Mouse (Mus musculus): ENCODE measurements around the gene Clec4n.
"Not testable (repeated sequence)": the region's sequence is repeated elsewhere in the genome, so short reads cannot be mapped to it uniquely, and the experiment has no call there.

Clec4n gene

GRCm38 (mm10) chr6:123229644-123230043, at the start of gene Clec4n:
Gene Clec4n, plus strand, starts transcription at chr6:123229843.
- no peak for DNase-seq (ENCODE audit: low spot score)

- not testable (repeated sequence) for DNase-seq (ENCODE audit: low spot score)
These were observed 44.8 kb upstream of the Clec4n start for GRCm38 (mm10) chr6:123184862-123185261.

GRCm38 (mm10) chr6:123207187-123208076, 22.2 kb upstream of the Clec4n start:
- no peak for DNase-seq (ENCODE audit: low spot score)

GRCm38 (mm10) chr6:123208077-123208439, 21.6 kb upstream of the Clec4n start:
- DNase-seq (ENCODE audit: low spot score) = not testable (repeated sequence)

GRCm38 (mm10) chr6:123211726-123212125, 17.9 kb upstream of the Clec4n start:
- no peak for DNase-seq (ENCODE audit: low spot score)

- no peak for DNase-seq (ENCODE audit: low spot score)
These were observed 2.0 kb upstream of the Clec4n start for GRCm38 (mm10) chr6:123227519-123228166.

- DNase-seq (ENCODE audit: low spot score) = no peak
These were observed 1.5 kb downstream of the Clec4n start for GRCm38 (mm10) chr6:123231149-123231548.

GRCm38 (mm10) chr6:123237582-123237981, 7.9 kb downstream of the Clec4n start:
- DNase-seq (ENCODE audit: low spot score) = no peak

GRCm38 (mm10) chr6:123244201-123244600, 14.6 kb downstream of the Clec4n start:
- DNase-seq (ENCODE audit: low spot score) = no peak

GRCm38 (mm10) chr6:123248862-123249261, 19.2 kb downstream of the Clec4n start:
- not testable (repeated sequence) for DNase-seq (ENCODE audit: low spot score)

GRCm38 (mm10) chr6:123252735-123253134, 23.1 kb downstream of the Clec4n start:
- no peak for DNase-seq (ENCODE audit: low spot score)

GRCm38 (mm10) chr6:123258946-123259345, 29.3 kb downstream of the Clec4n start:
- DNase-seq (ENCODE audit: low spot score) = no peak

GRCm38 (mm10) chr6:123259889-123260603, 30.4 kb downstream of the Clec4n start:
- DNase-seq (ENCODE audit: low spot score) = no peak

- no peak for DNase-seq (ENCODE audit: low spot score)
These were observed 31.2 kb downstream of the Clec4n start for GRCm38 (mm10) chr6:123260868-123261267.

GRCm38 (mm10) chr6:123261555-123262161, 32.0 kb downstream of the Clec4n start, which contains the start of gene Clec4d:
Gene Clec4d, plus strand, starts transcription at chr6:123262111.
- DNase-seq (ENCODE audit: low spot score) = no peak

GRCm38 (mm10) chr6:123264194-123264593, 34.6 kb downstream of the Clec4n start:
- DNase-seq (ENCODE audit: low spot score) = no peak

- DNase-seq (ENCODE audit: low spot score) = no peak
These were observed 36.2 kb downstream of the Clec4n start for GRCm38 (mm10) chr6:123265809-123266208.

GRCm38 (mm10) chr6:123266945-123267344, 37.3 kb downstream of the Clec4n start:
- no peak for DNase-seq (ENCODE audit: low spot score)

GRCm38 (mm10) chr6:123279443-123279842, 49.8 kb downstream of the Clec4n start:
- DNase-seq (ENCODE audit: low spot score) = no peak

- DNase-seq (ENCODE audit: low spot score) = no peak
These were observed 56.7 kb downstream of the Clec4n start for GRCm38 (mm10) chr6:123286311-123286710.

- no peak for DNase-seq (ENCODE audit: low spot score)
These were observed 59.3 kb downstream of the Clec4n start for GRCm38 (mm10) chr6:123288931-123289330.

GRCm38 (mm10) chr6:123289753-123290152, 60.1 kb downstream of the Clec4n start, which contains the start of gene Clec4e:
Gene Clec4e, minus strand, starts transcription at chr6:123289870.
- DNase-seq (ENCODE audit: low spot score) = no peak
